Mouse (Mus musculus) liver, postnatal 0 days (tissue): ENCODE data around the gene Ppm1h. TPM values are rescaled to one million over a fixed set of nuclear protein-coding genes. Genes with fewer than 3 reads are reported as not detected.

ENCODE experiments used
- ATAC-seq: fragments of 200-750 bp; cut with Nextera tagmentation; 2 replicates; pipeline ENCODE4 v1.8.0; 2017; ENCODE audit warnings: mild to moderate bottlenecking, moderate library complexity
- DNase-seq: peaks from one replicate; pipeline ENCODE4 v3.0.0-alpha.2; 2016
- H3K27ac ChIP-seq: fragments of 300-500 bp; sonication (generic); 2 replicates; pipeline ENCODE4 v1.5.1; 2014; ENCODE audit warnings: antibody characterized with exemption, moderate library complexity, mild to moderate bottlenecking, low read depth
- H3K27me3 ChIP-seq: fragments of 300-500 bp; sonication (generic); 2 replicates; pipeline ENCODE4 v1.6.1; 2014; ENCODE audit warnings: low read length, control low read depth, mixed read lengths; ENCODE audit not compliant: insufficient read depth
- H3K36me3 ChIP-seq: fragments of 300-500 bp; sonication (generic); replicated peaks from 2 replicates; pipeline ENCODE4 v1.6.1; 2014; ENCODE audit warnings: mild to moderate bottlenecking, control low read depth, low read length, moderate library complexity, mixed read lengths; ENCODE audit not compliant: insufficient read depth
- H3K4me1 ChIP-seq: fragments of 300-500 bp; sonication (generic); 2 replicates; pipeline ENCODE4 v1.6.1; 2014; ENCODE audit warnings: antibody characterized with exemption, mild to moderate bottlenecking, control low read depth; ENCODE audit not compliant: insufficient read depth
- H3K4me2 ChIP-seq: fragments of 300-500 bp; sonication (generic); 2 replicates; pipeline ENCODE4 v1.6.1; 2014; ENCODE audit warnings: low read depth, mild to moderate bottlenecking, low read length, moderate library complexity, mixed read lengths
- H3K4me3 ChIP-seq: fragments of 300-500 bp; sonication (generic); 2 replicates; pipeline ENCODE4 v1.5.1; 2014; ENCODE audit warnings: low read depth, low read length
- H3K9ac ChIP-seq: fragments of 300-500 bp; sonication (generic); replicated peaks from 2 replicates; pipeline ENCODE4 v1.6.1; 2014; ENCODE audit warnings: mild to moderate bottlenecking, moderate library complexity
- H3K9me3 ChIP-seq: fragments of 300-500 bp; sonication (generic); 2 replicates; pipeline ENCODE4 v1.6.1; 2016; ENCODE audit warnings: mild to moderate bottlenecking, control low read depth, low read length, mixed read lengths
- CTCF ChIP-seq: sonication (generic); IDR thresholded peaks from 2 replicates; pipeline ENCODE4 v1.5.1; 2016; ENCODE audit warnings: antibody characterized with exemption, low read depth
- EP300 ChIP-seq: IDR thresholded peaks from 2 replicates; pipeline ENCODE4 v1.6.1; 2016; ENCODE audit warnings: antibody characterized with exemption, low read depth, mild to moderate bottlenecking
- WGBS: fragments of 180-500 bp; shearing (Covaris S2); extraction: QIAGEN DNeasy Blood & Tissue Kit; methylation state at CpG from one replicate; pipeline ENCODE4 v1.1.7; 2014; ENCODE audit not compliant: insufficient replicate concordance; 5-methylcytosine and 5-hydroxymethylcytosine counted together
- polyA plus RNA-seq: library from polyadenylated mRNA; unstranded; fragments of >200 nt; fragmentation: Nextera tagmentation; extraction: Ambion mirVana; gene quantifications from 2 replicates; pipeline ENCODE4 v1.2.1, GENCODE M21; 2015

The Ppm1h gene
- polyA plus RNA-seq, 1 experiment from 2014 or later = 3.9 TPM

GRCm38 (mm10) chr10:122943824-122944223 lies 265.3 kb downstream of the Ppm1h start:
- Histone ChIP-seq H3K9me3 (no peaks in the 10 kb centered on the region), H3K4me2 (no peak overlapping the region), H3K27ac (no peak overlapping the region), H3K4me3 (no peak overlapping the region), H3K4me1 (no peaks in the 10 kb centered on the region), H3K9ac (no peak overlapping the region), H3K36me3 (no peaks in the 10 kb centered on the region), H3K27me3 (no peaks in the 10 kb centered on the region)
- ATAC-seq = no peak
- 54% methylated on average over 6 of the region's 6 CpGs for WGBS
- DNase-seq = no peak
- TF ChIP-seq CTCF (no peak), EP300 (no peak)

- no peaks in the 10 kb centered on the region for H3K27me3 ChIP-seq
- no peak for DNase-seq
- no peak overlapping the region for H3K4me2 ChIP-seq
- H3K36me3 ChIP-seq = no peaks in the 10 kb centered on the region
- H3K9me3 ChIP-seq = no peaks in the 10 kb centered on the region
- no peak for TF ChIP-seq EP300
- TF ChIP-seq CTCF = no peak
- H3K27ac ChIP-seq = no peak overlapping the region
- H3K4me1 ChIP-seq = no peaks in the 10 kb centered on the region
- ATAC-seq = no peak
- H3K9ac ChIP-seq = no peak overlapping the region
- H3K4me3 ChIP-seq = no peak overlapping the region
- 52% methylated on average over 5 of the region's 5 CpGs for WGBS
These were observed 266.3 kb downstream of the Ppm1h start for GRCm38 (mm10) chr10:122944888-122945287.

GRCm38 (mm10) chr10:122950966-122951365 lies 272.4 kb downstream of the Ppm1h start:
- H3K4me3 ChIP-seq = no peak overlapping the region
- H3K27ac ChIP-seq = no peak overlapping the region
- no peaks in the 10 kb centered on the region for H3K27me3 ChIP-seq
- TF ChIP-seq EP300 (no peak), CTCF (no peak)
- 85% methylated on average over 6 of the region's 6 CpGs for WGBS
- no peaks in the 10 kb centered on the region for H3K9me3 ChIP-seq
- no peak for DNase-seq
- H3K4me2 ChIP-seq = no peak overlapping the region
- ATAC-seq = no peak
- H3K9ac ChIP-seq = no peak overlapping the region
- H3K36me3 ChIP-seq = no peaks in the 10 kb centered on the region
- no peaks in the 10 kb centered on the region for H3K4me1 ChIP-seq

- TF ChIP-seq EP300 = no peak
- no peak for TF ChIP-seq CTCF
These were observed 275.0 kb downstream of the Ppm1h start for GRCm38 (mm10) chr10:122953576-122953975.

GRCm38 (mm10) chr10:122957918-122958317 lies 279.4 kb downstream of the Ppm1h start:
- no peak overlapping the region for H3K4me2 ChIP-seq
- no peaks in the 10 kb centered on the region for H3K9me3 ChIP-seq
- no peak overlapping the region for H3K9ac ChIP-seq
- ATAC-seq (no peak), DNase-seq (no peak)
- H3K4me3 ChIP-seq = no peak overlapping the region
- 73% methylated on average over 2 of the region's 2 CpGs for WGBS
- no peaks in the 10 kb centered on the region for H3K36me3 ChIP-seq
- no peak for TF ChIP-seq EP300
- no peak for TF ChIP-seq CTCF
- no peak overlapping the region for H3K27ac ChIP-seq
- H3K27me3 ChIP-seq = peaks cover 6% of the 10 kb centered on the region; the same call in 1 of the 2 replicates
- no peaks in the 10 kb centered on the region for H3K4me1 ChIP-seq

More at GRCm38 (mm10) chr10:122953576-122953975, 275.0 kb downstream of the Ppm1h start:
- 78% methylated on average over 9 of the region's 9 CpGs for WGBS
- DNase-seq (no peak), ATAC-seq (no peak)
- no peaks in the 10 kb centered on the region for H3K9me3 ChIP-seq
- no peaks in the 10 kb centered on the region for H3K36me3 ChIP-seq
- no peaks in the 10 kb centered on the region for H3K4me1 ChIP-seq
- H3K27ac ChIP-seq = no peak overlapping the region
- no peaks in the 10 kb centered on the region for H3K27me3 ChIP-seq
- H3K4me3 ChIP-seq = no peak overlapping the region
- H3K9ac ChIP-seq = no peak overlapping the region
- H3K4me2 ChIP-seq = no peak overlapping the region

- H3K27me3 ChIP-seq = peaks cover 6% of the 10 kb centered on the region; the same call in 1 of the 2 replicates
- WGBS = 81% methylated on average over 5 of the region's 5 CpGs
- no peaks in the 10 kb centered on the region; the same call in 1 of the 2 replicates for H3K4me1 ChIP-seq
- H3K4me3 ChIP-seq = no peak overlapping the region
- no peaks in the 10 kb centered on the region for H3K9me3 ChIP-seq
- H3K4me2 ChIP-seq = no peak overlapping the region
- no peak for TF ChIP-seq EP300
- no peak overlapping the region for H3K9ac ChIP-seq
- no peak for ATAC-seq
- H3K36me3 ChIP-seq = no peaks in the 10 kb centered on the region
- H3K27ac ChIP-seq = no peak overlapping the region
- DNase-seq = no peak
These were observed 280.1 kb downstream of the Ppm1h start for GRCm38 (mm10) chr10:122958699-122959098.

GRCm38 (mm10) chr10:122960216-122960615 lies 281.7 kb downstream of the Ppm1h start:
- no peaks in the 10 kb centered on the region for H3K36me3 ChIP-seq
- H3K27me3 ChIP-seq = peaks cover 10% of the 10 kb centered on the region; the same call in 1 of the 2 replicates
- H3K9me3 ChIP-seq = no peaks in the 10 kb centered on the region
- H3K4me2 ChIP-seq = no peak overlapping the region
- DNase-seq (no peak), ATAC-seq (no peak)
- TF ChIP-seq EP300 = no peak
- no peak for TF ChIP-seq CTCF
- no peak overlapping the region for H3K27ac ChIP-seq
- no peak overlapping the region for H3K9ac ChIP-seq
- H3K4me1 ChIP-seq = no peaks in the 10 kb centered on the region; the same call in 1 of the 2 replicates
- whole genome bisulfite sequencing = 80% methylated on average over 16 of the region's 16 CpGs
- no peak overlapping the region for H3K4me3 ChIP-seq
